Mouse (Mus musculus) heart, adult 2 months (tissue): ENCODE data around the gene Dnaaf5.

Experiments
- CTCF ChIP-seq: fragments of 200-600 bp; IDR thresholded peaks from 2 replicates; pipeline ENCODE4 v1.8.1; 2022; ENCODE audit warnings: antibody characterized with exemption, mild to moderate bottlenecking, moderate library complexity
- EP300 ChIP-seq: fragments of 200-500 bp; IDR thresholded peaks from 2 replicates; pipeline ENCODE4 v1.6.1; 2011; ENCODE audit warnings: low read depth, low read length, control low read depth; ENCODE audit not compliant: insufficient read depth
- POLR2A ChIP-seq: fragments of 200-500 bp; IDR thresholded peaks from 2 replicates; pipeline ENCODE4 v1.6.1; 2011; ENCODE audit warnings: mild to moderate bottlenecking, low read depth, low read length, control low read depth; ENCODE audit not compliant: insufficient read depth

- TF ChIP-seq CTCF, result no peak
- TF ChIP-seq POLR2A, result no peak
- no peak for TF ChIP-seq EP300
These were observed 21.5 kb upstream of the Dnaaf5 start for GRCm38 (mm10) chr5:139128476-139129065.
